Mouse (Mus musculus): ENCODE data around the gene Faf1.

The Faf1 gene

DNA sequence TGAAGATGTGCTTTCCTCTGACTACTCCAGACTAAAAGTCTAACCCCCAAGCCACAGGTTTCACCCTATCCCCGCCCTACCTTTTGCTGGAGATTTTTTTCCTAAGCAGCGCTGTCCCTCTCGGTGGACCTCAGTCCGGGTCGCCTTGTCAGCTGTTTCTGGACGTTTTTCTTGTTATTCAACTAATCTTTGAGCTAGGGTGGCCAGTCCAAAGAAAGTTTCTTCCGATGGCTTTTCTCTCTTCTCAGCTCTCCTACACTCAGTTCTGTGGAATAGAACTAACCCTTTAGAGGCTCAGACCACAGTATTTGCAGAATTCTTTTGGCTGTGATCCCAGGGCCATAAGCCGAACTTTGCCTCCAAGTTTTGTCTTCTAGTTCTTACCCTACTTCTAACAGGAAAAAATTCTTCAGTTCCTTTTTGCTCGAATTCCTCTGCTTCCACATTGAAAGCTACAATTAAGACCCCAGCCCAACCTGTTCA is 302.5 kb downstream of the Faf1 start:
- no peak for DNase-seq (ENCODE audit: low spot score in 2 of 2)

DNA sequence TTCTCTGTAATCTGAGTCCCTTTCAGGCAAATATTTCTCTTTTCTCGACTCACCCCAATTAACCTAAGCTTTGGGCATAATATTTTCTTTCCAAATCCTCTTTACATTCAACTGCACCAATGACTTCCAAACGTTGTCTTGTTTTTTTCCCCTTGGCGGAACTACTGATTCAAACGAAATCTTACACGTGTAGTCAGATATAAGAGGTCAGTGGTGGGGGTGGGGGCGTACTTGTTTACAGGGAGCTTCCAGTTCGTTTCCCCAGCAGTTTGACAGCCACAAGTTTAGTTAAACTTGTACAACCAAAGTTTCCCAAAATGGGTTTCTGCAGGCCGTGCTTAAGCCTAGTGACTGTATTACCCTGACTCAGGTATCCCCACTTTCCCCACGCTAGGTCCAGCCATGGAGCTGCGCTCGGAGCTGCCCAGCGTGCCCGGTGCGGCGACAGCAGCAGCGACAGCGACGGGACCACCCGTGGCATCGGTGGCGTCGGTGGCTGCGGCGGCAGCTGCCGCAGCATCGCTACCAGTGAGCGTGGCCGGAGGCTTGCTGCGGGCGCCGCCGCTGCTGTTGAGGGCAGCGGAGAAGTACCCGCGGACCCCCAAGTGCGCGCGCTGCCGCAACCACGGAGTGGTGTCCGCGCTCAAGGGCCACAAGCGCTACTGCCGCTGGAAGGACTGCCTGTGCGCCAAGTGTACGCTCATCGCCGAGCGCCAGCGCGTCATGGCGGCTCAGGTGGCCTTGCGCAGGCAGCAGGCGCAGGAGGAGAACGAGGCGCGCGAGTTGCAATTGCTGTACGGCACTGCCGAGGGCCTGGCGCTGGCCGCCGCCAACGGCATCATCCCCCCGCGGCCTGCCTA is 303.3 kb downstream of the Faf1 start:
- no peak for DNase-seq (ENCODE audit: low spot score in 2 of 2)

GRCm38 (mm10) chr4:109980321-109981082 is 304.1 kb downstream of the Faf1 start:
- DNase-seq (ENCODE audit: low spot score in 2 of 2), result no peak

DNA sequence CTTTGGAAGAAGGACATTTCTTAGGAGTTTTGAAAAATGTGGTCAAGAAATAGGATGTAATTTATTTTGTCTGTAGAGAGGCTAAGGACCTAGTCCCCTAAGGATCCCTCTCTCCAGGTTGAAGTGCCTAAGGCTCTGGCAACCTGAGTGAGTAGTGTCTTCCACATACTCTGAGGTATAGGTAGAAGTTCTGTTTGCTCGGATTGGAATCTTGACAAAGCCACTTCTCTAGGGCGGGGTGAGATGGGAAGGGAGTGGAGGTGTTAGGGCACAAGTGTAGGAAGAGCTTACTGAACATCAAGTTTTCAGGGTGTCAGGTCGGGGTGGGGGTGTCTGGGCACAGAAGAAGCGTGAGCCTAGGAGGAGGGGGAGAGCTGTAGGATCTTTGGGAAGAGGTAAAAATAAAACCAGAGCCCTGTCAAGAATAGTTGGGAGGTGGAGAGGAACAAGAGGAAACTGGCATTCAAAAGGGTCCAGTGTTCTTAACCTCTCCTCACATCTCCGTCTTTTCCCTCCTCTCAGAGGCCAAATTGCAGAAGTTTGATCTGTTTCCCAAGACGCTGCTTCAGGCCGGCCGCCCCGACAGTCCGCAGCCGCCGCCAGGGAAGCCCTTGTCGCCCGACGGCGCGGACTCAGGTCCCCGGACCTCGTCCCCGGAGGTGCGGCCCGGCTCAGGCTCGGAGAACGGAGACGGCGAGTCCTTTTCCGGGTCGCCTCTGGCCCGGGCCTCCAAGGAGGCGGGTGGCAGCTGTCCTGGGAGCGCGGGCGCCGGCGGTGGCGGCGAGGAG is 304.9 kb downstream of the Faf1 start:
- no peak for DNase-seq (ENCODE audit: low spot score in 2 of 2)

GRCm38 (mm10) chr4:109981871-109982680 is 305.7 kb downstream of the Faf1 start:
- DNase-seq (ENCODE audit: low spot score in 2 of 2), result no peak

DNA sequence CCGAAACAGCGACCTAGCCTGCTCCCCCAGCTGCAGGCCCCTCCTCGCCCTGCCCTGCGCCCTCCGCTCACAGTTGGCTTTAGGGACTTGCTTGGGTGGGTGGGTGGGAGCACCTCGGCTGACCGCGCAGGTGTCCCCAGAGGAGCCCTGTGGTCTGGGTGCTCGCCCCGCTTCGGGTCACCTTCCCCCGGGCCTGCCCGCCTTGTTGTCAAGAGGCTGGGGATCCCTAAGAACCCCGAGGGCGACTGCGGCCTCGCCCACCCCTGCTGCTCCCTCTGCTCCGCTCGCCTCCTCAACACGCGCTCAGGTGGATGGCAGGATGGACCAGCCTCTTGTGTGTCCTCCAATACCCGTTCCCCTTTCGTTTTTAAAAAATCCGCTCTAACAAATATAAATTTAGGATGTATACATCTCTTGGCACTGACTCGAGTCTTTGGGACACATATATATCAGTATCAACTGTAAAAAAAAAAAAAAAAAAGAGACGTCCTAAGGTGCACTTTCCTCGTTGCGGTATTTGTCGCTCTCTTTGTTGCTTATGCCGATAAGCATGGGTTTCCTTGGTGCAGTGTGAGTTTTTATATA is 306.4 kb downstream of the Faf1 start:
- DNase-seq (ENCODE audit: low spot score in 2 of 2), result no peak

DNA sequence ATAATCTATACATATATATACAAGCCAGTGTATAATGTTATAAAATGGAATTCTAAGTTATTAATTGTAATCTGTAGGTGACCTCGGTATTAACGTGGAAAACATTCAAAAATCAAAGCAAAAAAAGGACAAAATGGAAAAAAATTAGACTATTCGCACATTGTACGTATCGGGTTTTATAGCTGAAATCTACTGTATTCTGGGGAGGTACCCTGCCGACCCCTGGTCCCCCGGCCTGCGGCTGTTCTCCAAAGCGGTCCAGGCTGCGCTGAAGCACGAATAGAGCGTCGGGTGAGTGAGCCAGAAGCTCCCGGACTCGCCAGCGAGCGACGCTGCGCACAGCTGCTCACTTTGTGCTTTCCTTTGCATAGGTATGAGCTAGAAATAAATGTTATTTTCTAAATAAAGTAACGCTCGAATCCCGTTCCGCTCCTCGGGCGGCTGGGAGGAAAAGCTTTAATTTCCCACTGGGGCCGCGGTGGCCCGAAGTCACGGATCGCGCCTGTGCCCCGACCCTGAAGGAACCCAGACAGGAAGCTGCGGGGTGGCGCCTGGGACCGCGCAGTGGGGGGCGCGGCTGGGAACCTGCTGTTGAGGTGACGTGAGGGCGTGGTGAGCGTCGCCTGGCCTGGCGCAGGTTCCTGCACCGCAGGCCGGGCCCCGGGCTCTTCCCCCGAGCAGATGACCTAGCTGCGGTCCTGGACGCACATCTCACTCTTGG is 307.1 kb downstream of the Faf1 start:
- no peak for DNase-seq (ENCODE audit: low spot score in 2 of 2)

- DNase-seq (ENCODE audit: low spot score in 2 of 2), result no peak
Observed at GRCm38 (mm10) chr4:109984011-109984411, 307.6 kb downstream of the Faf1 start.

- DNase-seq (ENCODE audit: low spot score in 2 of 2), result no peak
Observed at GRCm38 (mm10) chr4:109984496-109985423, 308.4 kb downstream of the Faf1 start.

DNA sequence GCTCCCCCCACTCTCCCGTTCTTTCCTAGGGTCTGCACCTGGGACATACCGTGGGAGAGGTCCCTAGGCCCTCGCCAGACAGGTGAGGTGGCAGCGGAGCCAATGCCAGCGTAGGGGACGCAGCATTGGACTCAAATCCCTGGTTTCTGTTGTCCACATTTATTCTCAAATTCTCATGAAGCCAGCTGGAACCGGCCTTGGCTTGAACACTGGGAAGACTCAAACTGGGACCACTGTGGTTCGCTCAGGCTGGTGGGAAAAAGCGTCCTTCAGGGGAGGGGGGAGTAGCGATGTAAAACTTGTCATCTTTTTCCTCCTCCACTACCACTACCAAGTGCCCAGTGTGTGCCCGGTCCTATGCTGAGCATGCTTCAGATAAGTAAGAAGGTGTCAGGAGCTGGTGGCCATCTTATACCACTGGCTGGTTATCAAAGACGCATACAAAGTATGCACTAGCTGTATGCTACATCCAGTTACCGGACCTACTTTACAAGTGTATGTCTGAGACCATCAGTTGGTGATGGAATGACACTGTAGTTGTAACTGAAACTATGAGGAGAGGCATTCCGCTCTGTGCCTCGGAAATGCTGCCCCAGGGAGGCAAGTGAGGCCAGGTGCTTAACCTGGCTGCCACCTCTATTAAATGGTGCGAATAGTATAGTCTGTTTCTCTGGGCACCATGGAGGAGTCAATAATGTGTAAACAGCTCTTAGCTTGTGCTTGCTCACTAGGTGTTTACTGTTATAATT is 309.2 kb downstream of the Faf1 start:
- DNase-seq (ENCODE audit: low spot score in 2 of 2), result no peak

- DNase-seq (ENCODE audit: low spot score in 2 of 2), result no peak
Observed at GRCm38 (mm10) chr4:109986301-109986700, 309.9 kb downstream of the Faf1 start.

DNA sequence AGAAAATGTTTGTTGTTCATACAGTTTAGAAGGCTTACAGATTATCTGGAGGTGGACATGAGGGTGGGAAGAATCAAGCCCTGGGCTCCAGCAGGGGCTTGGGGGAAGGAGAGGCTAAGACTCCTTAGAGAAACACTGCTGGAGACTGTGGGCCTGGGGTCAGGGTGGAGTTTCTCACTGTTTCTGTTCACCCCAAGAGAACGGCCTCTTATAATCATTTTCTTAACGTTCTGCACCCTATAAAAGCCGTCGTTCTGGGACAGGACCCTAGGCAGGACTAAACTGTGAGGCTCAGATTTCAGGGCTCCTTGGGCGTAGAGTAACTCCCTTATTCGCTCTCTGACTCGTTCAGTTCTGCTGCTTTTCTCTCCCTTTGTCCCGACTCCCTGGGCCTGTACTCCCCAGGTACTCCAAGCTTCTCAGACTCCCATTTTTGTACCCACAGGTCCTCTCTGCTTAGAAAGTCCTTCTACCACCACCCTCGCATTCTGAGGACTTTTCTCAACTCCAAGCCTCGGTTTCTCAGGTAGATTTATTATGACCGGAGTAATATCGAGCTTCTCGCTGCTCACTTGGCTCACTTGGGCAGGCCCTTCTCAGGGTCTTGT is 310.5 kb downstream of the Faf1 start:
- no peak for DNase-seq (ENCODE audit: low spot score in 2 of 2)

GRCm38 (mm10) chr4:109987560-109988362 is 311.4 kb downstream of the Faf1 start:
- no peak for DNase-seq (ENCODE audit: low spot score in 2 of 2)

- DNase-seq (ENCODE audit: low spot score in 2 of 2), result no peak
Observed at GRCm38 (mm10) chr4:109988411-109988810, 312.0 kb downstream of the Faf1 start.

DNA sequence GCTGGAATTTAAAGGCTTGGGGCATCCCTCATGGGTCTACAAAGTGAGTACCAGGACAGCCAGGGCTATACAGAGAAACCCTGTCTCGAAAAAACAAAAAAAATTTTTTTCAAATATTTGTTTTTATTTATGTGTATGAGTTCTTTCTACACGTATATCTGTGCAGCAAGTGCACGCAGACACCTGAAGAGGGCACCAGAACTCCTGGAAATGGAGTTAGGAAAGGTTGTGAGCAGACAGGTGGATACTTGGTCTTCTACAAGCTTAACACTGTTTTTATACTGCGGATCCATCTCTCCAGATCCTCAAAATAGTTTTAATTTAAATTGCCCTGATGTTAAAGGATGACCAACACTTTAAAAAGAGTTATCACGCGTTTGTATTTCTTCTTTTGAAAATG is 312.8 kb downstream of the Faf1 start:
- no peak for DNase-seq (ENCODE audit: low spot score in 2 of 2)

- DNase-seq (ENCODE audit: low spot score in 2 of 2), result no peak
Observed at GRCm38 (mm10) chr4:110006044-110006443, 329.7 kb downstream of the Faf1 start.

Data from spleen, postnatal 14 days (tissue).